Mouse (Mus musculus): ENCODE results near the gene Gabrb2. TPM values are rescaled to one million over a fixed set of nuclear protein-coding genes. Genes with fewer than 3 reads are reported as not detected.

Gabrb2 gene
- polyA plus RNA-seq, 1 experiment from 2014 or later = not detected

Other genes starting within 250 kb of the Gabrb2 start
- gene Gabra1, start 236.8 kb upstream of the Gabrb2 start, polyA plus RNA-seq (2015; fragmentation: Nextera tagmentation; extraction: Ambion mirVana) = 0.05 TPM in 1 of 2 replicates, not detected in the other
- not detected in 2 replicates for gene Gabra6, start 98.7 kb upstream of the Gabrb2 start, polyA plus RNA-seq (2015; fragmentation: Nextera tagmentation; extraction: Ambion mirVana)